Mouse (Mus musculus) embryo, embryonic 10 days (tissue): ENCODE results near the gene Map3k14.

ENCODE experiments used
- DNase-seq: peaks from one replicate; pipeline ENCODE4 v3.0.0-alpha.2; 2015; ENCODE audit warnings: low spot score

Gene Map3k14

GRCm38 (mm10) chr11:103206203-103206602, 61.1 kb downstream of the Map3k14 start:
- DNase-seq: no peak

- no peak for DNase-seq
Measured at GRCm38 (mm10) chr11:103202376-103202775, 64.9 kb downstream of the Map3k14 start.

DNA sequence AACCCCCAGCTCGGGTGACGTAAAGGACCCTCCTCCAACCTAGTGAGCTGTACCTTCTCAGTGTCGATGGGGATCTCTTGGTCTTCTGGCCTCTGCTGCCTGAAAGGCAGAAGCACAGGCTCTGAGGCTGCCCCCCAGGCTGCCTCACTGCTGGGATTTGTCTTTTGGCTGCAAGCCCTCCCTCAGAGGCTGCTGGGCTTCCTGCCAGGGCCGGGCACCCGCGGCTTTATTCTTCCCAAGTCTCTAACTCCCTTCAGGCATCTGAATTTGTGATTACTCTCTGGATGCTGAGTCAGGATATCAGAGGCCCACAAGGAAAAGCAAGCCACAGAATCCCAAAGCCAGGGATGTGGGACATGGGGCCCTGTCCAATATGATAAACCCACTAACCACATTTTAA, 65.6 kb downstream of the Map3k14 start:
- DNase-seq: no peak

DNA sequence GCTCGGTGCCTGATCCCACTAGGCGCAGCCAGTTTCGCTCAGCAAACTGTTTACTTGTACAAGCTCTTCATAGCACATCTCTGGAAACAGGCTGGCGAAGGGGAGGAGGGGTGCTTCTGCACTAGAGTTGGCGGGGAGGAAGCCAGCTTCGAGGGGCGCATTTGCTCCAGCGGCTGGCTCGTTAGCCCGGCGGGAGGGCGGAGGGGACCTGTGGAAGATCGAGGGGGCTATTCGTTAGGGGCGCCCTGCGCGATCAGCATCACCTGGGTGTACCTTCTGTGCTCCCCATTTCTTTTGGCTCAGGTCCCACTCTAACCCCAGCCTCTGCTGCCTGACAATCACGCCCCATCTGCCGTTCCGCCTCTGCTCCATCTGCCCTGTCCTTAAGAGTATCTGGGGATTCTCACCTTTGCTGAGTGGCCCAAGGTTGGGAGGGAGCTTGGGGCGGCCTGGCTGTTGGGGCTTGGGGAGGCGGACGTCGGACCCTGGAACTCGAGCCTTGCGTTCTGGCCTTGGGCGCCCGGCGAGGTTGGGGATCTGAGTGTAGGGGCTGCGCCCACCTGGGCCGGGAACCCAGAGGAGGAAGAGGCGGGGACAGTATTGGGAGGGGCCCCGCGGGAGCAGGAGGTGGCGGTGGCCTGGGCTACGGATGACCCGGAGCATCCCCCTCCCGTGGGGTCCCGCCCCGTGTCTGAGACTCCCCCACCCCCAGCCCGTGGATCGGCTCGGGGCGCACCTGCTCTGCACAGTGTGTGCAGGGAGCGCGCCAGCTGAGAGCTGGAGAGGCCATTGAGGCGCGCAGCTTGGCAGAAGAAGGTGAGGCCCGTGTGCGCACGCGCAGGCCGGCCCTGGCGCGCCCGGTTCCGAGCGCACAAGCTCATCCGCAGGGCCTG, 68.1 kb downstream of the Map3k14 start:
- DNase-seq: peak; percentile 45

- no peak for DNase-seq
Measured at GRCm38 (mm10) chr11:103198339-103198738, 68.9 kb downstream of the Map3k14 start.

GRCm38 (mm10) chr11:103197340-103197739, 69.9 kb downstream of the Map3k14 start:
- no peak for DNase-seq

DNA sequence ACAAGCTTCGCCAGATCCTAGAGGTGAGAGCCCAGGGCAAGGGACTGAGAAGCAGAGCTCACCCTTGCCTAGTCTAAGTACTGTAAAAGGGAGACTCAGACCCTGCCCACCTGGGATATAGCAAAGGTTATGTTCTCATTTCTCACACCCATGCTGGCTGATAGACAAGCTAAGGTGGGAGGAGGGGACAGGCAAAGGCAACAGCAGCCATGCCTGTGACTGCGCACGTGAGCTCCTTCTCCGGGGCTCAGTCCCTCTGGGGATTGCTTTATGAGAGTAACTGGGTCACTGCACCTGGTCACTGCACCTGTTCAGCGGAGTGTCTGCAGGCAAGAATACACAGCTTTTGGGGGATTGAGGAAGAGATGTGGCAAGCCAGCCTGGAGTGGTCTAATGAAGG, 71.6 kb downstream of the Map3k14 start:
- no peak for DNase-seq

DNA sequence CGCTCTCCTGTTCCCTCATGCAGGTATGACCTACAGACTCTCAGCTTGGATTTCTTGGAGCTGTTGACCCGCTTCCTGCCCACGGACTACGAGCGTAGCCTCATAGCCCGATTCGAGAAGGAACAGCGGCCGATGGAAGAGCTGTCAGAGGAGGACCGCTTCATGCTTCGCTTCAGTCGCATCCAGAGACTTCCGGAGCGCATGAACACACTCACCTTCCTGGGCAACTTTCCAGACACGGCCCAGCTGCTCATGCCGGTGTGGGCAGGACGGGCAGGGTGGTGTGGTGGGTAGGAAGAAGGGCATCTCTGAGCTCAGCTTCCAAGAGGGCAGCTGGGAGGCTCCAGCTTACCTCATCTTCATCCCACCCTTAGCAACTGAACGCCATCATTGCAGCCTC, 72.0 kb downstream of the Map3k14 start:
- no peak for DNase-seq

DNA sequence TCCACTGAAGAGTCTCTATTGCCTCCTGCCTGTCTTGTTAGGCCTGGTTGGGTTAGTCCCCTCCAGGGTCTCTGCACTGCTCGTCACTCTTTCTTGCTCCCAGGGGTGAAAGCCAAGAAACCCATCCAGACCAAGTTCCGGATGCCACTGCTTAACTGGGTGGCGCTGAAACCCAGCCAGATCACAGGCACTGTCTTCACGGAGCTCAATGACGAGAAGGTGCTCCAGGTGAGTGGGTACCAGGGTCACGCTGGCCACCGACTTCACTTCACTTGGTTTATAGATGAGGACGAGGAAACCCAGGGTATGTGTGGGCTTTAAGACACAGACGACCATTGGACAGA, 73.5 kb downstream of the Map3k14 start:
- no peak for DNase-seq

DNA sequence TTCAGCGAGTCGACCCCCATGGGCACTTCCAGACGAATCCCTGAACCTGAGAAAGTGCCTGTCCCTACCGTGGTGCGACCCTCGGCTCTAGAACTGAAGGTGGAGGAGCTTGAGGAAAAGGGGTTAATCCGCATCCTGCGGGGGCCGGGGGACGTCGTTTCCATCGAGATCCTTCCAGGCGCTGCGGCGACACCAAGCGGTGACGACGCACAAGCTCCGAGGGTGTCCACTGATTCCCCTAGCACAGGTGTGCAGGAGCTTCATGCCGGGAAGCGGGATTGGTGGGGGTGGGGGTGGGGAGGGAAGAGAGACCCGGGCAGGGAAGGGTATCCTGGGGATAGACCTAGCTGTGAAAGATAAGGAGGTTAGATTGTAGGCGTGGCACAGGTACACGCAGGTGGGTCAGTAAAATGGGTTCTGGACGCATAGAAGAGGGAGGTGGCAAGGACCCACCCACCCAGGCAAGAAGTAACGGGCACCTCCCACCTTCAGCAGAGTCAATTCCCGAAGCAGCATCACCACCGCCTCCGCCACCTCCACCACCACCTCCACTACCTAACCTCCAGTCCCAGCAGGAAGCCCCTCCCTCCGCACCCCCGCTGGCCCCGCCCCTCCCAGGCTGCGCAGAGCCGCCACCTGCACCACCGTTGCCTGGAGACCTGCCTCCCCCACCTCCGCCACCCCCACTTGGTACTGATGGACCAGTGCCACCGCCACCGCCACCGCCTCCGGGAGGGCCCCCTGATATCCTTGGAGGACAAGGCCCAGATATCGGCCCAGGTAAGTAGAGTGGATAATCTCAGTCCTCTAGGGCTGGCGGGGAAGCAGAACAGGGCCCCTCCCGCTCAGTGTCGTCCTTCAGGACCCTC, 74.1 kb downstream of the Map3k14 start:
- DNase-seq: peak; percentile 66

DNA sequence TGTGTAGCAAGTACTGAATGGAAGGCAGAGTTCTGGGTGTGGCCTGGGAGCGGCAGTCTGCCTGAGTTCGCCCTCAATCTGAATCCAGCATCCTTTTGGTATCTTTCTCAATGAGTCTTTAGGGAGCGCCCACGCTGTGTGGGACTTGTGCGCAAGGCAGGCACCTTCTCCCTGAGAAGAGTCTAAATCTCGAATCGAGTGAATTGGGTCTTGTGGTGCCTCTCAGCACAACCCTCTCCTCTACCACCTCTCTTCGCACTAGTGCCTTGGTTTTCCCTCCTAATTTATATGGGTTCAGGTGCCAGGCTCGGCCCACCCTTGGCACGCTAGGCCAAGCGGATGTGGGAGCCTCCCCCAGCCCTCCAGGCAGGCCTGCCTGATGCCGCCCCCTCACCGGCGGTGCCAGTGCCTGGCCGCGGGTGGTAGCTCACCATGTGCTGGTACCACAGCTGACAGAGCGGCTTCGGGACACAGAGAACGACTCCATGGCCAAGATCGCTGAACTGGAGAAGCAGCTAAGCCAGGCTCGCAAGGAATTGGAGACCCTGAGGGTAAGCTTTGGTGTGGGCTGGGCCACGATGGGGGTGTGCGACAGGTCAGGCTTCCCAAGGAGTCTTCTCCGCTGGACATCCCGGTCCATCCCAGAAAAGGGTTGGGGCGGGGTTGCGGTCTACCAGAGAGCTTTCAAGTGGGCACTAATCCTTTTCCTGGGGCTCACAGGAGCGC, 74.9 kb downstream of the Map3k14 start:
- no peak for DNase-seq

- DNase-seq: peak; percentile 82
Measured at GRCm38 (mm10) chr11:103184891-103185290, 82.4 kb downstream of the Map3k14 start.

GRCm38 (mm10) chr11:103181911-103182310, 85.4 kb downstream of the Map3k14 start:
- DNase-seq: no peak

DNA sequence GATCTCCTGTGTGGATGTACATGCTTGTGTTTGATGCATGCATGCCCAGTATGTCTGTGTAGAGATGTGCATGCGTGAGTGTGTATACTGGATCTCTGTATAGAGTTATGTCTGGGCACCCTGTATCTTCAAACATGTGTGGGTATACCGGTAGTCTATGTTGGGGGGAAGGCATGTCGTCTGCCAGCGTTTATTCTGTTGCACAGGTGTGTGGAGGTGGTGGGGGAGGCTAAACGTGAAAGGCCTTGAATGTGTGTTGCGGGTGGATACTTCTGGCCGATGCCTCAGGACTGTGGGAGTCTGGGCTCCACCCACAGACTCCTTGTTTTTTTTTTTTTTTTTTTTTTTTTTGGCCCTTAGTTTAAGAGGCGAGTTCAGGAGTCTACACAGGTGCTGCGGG, 85.9 kb downstream of the Map3k14 start:
- DNase-seq: no peak

- no peak for DNase-seq
Measured at GRCm38 (mm10) chr11:103180426-103180825, 86.8 kb downstream of the Map3k14 start.

DNA sequence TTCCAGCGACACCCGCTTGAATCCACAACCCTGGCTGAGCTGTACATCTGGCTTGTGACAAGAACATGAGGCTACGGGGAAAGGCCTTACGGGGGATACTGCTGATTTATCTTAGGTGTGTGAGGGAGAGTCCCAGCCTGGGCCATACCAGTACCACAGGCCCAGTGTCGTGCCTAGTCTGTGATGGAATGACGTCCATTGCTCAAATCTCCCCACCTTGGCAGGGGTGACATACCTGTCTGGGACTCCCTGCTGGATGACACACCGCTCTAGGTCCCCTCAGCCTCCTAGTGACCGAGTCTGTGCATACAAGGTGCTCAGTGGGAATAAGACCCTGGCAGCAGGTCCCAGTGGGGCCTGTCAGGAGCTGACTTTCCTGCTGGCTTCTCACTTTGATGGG, 88.5 kb downstream of the Map3k14 start:
- no peak for DNase-seq

GRCm38 (mm10) chr11:103177815-103178485, 89.3 kb downstream of the Map3k14 start:
- DNase-seq: no peak

GRCm38 (mm10) chr11:103177216-103177615, 90.1 kb downstream of the Map3k14 start:
- DNase-seq: no peak

- no peak for DNase-seq
Measured at GRCm38 (mm10) chr11:103176510-103176909, 90.8 kb downstream of the Map3k14 start.

DNA sequence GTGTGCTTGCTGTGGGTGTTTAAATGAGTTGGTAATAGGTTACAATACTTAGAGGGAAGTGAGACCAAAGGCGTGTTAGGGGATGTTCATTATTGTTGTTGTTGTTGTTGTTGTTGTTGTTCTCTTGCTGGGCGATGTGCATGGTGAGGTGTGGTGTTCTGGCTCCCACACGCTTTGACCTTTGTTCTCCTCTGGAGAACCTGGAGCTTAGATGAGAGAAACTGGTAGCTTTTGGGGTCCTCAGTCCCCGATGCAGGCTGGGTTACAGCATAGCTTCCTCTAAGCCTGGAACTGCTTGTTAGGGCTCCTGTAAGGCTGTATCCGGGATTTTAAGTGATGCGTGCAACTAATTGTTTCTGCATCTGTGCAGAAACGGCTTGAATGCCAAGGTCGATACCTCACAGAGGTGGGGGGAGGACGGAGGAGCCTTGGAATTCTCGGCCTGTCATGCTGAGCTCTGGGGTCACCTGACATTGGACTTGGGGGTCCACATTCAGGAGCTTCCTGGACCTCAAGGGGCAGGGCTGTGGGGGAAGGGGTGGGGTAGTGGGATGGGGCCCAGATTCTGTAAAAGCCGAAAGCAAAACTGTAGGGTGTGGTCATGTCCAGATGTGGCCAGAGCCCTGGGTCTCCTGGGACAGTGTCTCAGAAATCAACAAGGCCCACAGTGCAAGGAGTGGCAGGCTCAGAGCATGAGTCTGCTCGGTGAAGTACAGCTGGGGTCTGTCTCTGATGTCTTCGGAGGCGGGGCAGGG, 91.4 kb downstream of the Map3k14 start:
- no peak for DNase-seq

DNA sequence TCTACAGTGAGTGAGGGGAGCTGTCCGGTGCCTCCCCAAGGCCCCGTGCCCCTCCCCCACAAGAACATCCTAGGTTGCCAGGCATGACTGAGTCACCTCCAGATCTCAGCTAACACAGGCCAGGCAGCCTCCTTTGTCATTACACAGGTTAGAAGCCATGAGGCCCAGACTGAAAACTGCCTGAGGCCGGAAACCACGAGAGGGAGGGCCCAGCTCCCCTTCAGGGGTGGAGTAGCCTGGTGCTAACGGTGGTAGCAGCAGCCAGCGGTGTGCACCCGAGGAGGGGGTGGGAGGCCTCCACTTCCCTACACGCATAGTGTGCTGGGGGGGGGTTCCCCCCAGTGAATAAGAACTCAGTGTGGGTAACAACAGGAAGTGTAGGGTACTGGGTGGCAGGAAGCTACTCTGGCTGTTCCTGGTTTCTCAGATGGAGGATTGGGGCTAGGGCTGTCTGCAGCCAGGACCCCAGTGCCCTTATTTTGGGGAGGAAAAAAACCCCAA, 92.3 kb downstream of the Map3k14 start:
- DNase-seq: no peak
